Mouse (Mus musculus): Measurements from ENCODE around the gene D17Wsu92e.

GRCm38 (mm10) chr17:27720326-27720725 is 100.1 kb downstream of the D17Wsu92e start:
- no peak for TF ChIP-seq ZC3H11A (IDR thresholded peaks at IDR 0.05; ENCODE audit: borderline replicate concordance, low read depth, low read length)
- no peak for TF ChIP-seq CHD2 (IDR thresholded peaks at IDR 0.05; ENCODE audit: low read depth, low read length)

All from ES-E14 (cell line).